Mouse (Mus musculus) liver, postnatal 0 days (tissue): ENCODE data around the gene Rab3c.

Source experiments
- CTCF ChIP-seq: sonication (generic); IDR thresholded peaks from 2 replicates; pipeline ENCODE4 v1.5.1; 2016; ENCODE audit warnings: antibody characterized with exemption, low read depth
- EP300 ChIP-seq: IDR thresholded peaks from 2 replicates; pipeline ENCODE4 v1.6.1; 2016; ENCODE audit warnings: antibody characterized with exemption, low read depth, mild to moderate bottlenecking

GRCm38 (mm10) chr13:110116316-110116715 is 164.5 kb downstream of the Rab3c start:
- TF ChIP-seq CTCF = no peak
- TF ChIP-seq EP300 = no peak
